Mouse (Mus musculus) T-helper 1 cell (primary cell): ENCODE results near the gene Atp2b4.

ENCODE experiments used
- in situ Hi-C: fragments of 300-600 bp; cut with MboI, MseI; formaldehyde crosslinking; loops from one replicate; pipeline ENCODE4 v1.15.1; 2025; ENCODE audit warnings: high pct_unique_total_duplicates

Atp2b4 gene

GRCm38 (mm10) chr1:133800948-133801393 is at the start of gene Atp2b4:
Gene Atp2b4, minus strand, starts transcription at chr1:133801041.
- in situ Hi-C loops, result no loop called here

GRCm38 (mm10) chr1:133844734-133845133 is 43.9 kb upstream of the Atp2b4 start:
- in situ Hi-C loops, result no loop called here

DNA sequence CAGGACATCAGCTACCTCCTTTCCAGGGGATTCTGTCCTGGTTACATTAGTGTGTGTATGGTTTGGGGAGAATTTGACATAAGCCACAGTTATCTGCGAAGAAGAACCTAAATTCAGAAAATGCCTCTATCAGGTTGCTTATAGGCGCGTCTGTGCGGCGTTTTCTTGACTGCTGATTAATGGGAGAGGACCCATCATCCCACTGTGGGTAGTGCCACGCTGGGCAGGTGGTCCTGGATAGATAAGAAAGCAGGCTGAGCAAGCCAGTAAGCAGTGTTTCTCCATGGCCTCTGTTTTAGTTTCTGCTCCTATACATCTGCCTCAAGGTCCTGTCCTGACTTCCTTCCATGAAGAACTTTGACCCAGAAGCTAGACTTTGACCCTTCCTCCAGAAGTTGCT is 43.1 kb upstream of the Atp2b4 start:
- in situ Hi-C loops, result no loop called here

- in situ Hi-C loops, result no loop called here
Measured at GRCm38 (mm10) chr1:133843370-133843769, 42.5 kb upstream of the Atp2b4 start.

DNA sequence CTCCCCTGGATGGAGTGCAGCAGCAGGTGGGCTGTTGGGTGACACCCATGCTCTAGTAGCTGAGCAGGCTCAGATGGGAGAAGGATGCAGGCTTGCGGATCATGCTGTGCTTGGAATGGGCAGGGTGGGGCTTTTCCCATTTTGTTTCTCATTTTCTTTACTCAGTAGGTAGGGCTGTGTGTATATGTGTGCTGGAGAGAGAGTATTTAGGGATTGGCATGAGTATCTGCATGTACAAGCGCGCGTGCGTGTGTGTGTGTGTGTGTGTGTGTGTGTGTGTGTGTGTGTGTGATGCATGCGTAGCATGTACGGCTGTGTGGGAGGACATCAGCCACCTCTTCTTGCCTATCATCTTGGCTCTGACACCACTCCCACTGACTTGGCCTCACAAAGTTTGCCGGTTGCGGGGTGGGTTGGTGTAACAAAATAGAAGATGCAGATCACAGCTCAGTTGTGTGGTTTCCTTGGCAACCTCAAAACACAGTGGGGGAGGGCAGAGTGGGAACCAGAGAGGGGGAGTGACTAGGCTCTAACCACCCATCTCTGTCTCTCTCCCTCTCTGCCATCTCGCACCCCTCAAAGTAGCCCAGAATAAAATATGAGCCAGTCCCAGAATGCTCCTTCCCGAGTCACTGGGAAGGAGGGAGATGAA is 41.4 kb upstream of the Atp2b4 start:
- in situ Hi-C loops, result no loop called here

- in situ Hi-C loops, result no loop called here
Measured at GRCm38 (mm10) chr1:133841171-133841926, 40.5 kb upstream of the Atp2b4 start.

DNA sequence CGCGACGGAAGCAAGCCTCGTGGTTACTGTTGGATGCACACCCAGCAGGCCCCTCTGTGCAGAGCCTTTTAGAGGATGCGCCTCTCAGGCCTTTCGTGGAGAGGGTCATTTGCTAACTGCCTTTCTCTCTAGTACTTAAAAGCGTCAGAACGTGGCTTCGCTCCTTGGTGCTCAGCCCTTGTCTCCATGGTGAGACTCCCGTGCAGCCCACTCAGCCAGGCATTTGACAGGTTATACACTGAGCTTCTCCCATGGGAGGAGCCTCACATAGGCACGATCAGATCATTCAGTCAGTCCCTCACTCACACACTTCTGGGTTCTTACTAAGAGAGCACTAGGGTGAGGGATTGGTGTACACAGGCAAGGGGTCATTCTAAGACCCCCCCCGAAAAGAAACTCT is 39.7 kb upstream of the Atp2b4 start:
- in situ Hi-C loops, result no loop called here

DNA sequence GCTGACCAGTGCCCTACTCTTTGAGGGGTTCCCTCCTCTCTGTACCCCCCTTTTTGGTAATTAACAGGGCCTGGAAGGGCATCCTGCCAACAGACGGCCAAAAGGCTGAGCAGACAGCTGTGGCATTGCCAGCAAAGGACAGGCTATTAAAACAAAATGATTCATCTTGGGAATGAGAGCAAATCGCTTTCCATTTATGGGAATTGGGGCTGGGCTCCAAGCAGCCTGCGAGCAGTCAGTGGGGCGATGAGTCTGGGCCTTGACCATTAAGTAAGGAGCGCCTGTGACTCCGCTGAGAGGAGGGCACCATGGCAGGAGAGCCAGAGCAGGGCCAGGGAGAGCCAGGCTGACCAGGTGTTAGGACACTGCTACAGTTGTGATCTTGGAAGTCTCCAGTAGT is 33.5 kb upstream of the Atp2b4 start:
- in situ Hi-C loops, result no loop called here

- in situ Hi-C loops, result no loop called here
Measured at GRCm38 (mm10) chr1:133832781-133833180, 31.9 kb upstream of the Atp2b4 start.

- in situ Hi-C loops, result no loop called here
Measured at GRCm38 (mm10) chr1:133826193-133826592, 25.4 kb upstream of the Atp2b4 start.

DNA sequence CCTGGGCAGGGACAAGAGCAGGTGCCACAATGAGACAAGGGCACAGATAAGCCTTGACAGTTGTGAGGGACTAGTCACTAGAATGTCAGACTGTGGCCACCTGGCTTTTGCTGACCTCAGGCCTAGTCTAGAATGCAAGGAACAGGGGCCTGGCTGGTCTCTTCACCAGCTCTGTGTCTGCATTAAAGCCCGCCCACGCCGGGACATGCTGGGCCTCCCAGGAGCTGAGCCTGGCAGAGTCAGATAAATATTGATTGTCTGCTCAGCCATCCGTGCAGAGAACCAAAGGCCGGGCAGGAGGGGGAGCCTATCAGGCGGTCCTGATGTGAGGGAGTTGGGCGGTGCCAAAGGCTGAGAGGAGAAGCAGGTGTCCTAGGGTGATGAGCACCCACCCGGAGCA is 24.7 kb upstream of the Atp2b4 start:
- in situ Hi-C loops, result no loop called here

DNA sequence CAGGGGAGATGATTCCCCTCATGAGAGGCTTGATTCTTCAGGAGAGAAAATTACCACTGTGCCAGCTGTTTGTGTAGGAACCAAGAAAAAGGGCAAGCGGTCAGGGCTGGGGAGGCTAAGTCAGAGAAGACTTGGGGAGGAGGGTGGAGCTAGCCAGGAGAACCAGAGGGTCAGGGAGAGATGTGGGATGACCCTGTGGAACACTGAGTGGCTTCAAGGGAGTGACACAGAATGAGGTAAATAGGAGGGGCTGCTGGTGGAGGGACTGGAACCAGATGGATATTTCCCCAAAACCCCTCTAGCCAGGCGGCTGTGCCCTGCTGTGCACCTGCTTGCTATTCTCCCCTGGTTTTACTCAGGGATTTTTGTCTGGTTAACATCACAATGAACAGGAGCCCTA is 24.3 kb upstream of the Atp2b4 start:
- in situ Hi-C loops, result no loop called here

DNA sequence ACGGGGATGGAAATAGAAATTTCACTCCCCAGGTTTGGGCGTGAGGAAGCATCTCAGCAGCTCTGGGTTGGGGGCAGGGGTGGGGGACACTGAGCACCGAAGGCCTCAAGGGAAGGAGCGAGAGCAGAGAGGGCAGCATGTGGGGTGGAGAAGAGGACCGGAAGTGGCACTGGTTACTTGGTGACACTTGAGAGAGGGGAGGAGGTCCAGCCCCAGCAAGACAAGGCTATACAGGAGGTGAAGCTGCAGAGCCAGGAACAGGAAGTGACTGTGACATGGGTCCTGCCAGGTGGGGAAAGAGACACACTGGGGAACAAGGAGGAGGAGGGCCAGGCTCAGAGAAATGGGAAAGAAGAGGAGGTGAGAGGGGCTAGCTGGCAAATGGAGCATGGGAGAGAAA is 20.3 kb upstream of the Atp2b4 start:
- in situ Hi-C loops, result no loop called here

- in situ Hi-C loops, result no loop called here
Measured at GRCm38 (mm10) chr1:133820100-133820499, 19.3 kb upstream of the Atp2b4 start.

DNA sequence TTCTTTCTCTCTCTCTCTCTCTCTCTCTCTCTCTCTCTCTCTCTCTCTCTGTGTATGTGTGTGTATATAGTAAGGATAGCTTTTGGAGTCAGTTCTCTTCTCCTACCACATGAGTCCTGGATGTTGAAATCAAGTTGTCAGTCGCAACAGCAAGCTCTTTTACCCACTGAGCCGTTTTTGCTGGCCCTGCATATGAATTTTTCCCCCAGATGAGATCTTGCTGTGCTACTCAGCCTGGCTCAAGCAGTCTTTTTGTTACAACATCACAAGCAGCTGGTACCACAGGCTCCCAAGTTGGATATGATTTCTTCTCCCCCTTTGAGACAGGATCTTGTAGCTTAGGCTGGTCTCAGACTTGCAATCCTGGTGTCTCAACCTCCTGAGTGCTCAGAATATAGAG is 17.7 kb upstream of the Atp2b4 start:
- in situ Hi-C loops, result no loop called here

GRCm38 (mm10) chr1:133815747-133816491 is 15.1 kb upstream of the Atp2b4 start:
- in situ Hi-C loops, result no loop called here

DNA sequence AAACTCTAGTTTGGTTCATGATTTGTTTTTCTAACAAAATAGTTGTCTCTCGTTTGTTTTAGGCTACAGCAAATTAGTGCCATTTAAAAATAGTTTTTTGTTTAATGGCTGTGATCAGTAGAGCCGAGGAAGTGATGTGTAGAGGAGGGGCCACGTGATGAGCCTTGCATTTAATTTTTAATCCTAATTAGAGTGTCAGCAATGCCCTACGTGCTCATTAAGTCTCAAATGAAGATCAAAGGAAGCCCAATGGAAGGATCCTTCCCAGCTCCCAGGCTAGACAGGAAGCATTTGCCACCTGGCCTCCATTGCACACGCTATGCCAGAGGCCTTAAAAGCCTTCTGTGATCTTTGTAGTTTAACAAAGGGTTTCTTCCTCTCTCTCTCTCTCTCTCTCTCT is 8.5 kb upstream of the Atp2b4 start:
- in situ Hi-C loops, result no loop called here

DNA sequence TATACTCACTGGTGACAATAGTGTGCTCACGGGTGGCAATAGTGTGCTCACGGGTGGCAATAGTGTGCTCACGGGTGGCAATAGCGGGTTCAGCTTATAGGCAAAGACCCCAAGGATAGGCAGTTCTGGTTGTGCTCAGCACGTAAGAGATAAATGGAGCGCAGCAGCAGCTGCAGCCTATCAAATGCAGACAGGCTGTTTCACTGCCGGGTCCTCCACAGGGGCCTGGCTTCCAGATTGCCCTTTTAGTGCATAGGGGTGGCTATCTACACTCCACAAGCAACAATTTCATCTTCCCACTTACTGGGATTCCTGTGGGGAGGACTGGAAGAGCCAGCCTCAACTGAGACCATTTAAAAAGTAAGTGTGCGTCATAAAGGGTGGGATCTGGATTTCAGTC is 7.2 kb upstream of the Atp2b4 start:
- in situ Hi-C loops, result no loop called here

DNA sequence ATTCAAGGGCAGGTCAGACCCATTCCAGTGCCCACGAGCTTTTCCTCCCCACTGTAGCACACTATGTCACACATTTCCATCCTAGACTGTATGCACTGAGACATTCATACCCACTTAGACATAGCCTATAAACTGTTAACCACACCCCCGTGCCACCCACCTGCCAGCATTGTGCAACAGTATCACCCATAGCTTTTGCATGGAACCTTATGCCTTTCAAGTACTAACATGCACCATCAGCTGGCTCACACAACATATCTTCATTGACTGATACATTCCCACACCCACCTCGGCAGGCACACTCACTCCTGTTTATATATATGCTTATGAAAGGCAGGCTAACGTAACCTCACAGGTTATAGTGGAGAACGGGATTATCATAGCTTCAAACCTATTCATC is 902 bp upstream of the Atp2b4 start:
- in situ Hi-C loops, result no loop called here

DNA sequence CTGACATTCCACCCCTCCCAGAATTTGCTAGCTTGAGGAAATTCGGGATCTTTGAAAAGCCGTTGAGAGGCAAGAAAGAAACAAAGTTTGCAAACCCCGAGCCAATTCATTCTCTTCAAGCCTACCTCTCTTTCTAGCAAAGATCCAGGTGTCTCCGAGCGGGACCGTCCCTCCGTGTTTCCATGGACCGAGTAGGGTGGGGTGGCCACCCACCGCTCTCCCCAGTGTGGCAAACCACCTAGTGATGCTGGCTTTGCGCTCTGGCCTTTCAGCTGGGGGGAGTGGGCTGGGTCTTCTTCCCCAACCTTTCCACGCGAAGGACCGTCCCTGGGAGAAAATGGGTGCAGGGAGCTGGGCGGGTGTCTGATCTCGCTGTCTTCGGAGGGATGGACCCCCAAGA is 329 bp downstream of the Atp2b4 start:
- in situ Hi-C loops, result no loop called here

DNA sequence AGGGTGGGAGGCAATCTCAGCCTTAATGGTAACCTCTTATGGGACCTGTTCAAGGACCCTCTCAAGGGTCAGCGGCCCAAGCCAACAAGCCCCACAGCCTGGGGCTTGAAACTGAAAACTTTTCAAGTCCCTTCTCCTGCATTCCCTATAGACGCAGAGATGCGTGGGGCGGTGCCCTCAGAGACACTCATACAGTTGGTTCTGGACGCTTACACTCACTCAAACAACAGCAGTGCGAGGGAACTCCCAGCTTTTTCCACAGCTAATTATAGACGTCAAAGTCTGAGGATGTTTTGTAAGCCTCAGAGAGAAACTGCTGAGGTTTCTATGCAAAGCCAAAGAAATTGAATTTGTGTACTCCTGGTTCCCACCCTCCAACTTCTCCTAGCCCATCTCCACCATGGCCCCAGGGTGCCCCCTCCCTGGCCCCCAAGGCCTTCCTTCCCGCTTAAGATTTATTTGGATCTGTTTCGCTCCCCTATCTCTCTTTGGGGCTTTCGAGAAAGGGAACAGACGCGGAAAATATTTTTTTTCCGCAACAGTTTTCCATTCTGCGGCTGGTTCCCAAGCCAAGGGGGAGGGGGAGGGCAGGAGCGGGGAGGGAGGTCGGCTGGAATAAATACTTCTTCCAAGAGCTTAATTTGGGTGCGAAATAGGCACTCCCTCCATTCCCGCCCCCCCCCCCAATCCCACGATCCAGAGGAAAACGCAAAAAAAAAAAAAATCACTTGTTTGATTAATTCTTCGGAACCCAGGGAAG is 975 bp downstream of the Atp2b4 start:
- in situ Hi-C loops, result no loop called here

DNA sequence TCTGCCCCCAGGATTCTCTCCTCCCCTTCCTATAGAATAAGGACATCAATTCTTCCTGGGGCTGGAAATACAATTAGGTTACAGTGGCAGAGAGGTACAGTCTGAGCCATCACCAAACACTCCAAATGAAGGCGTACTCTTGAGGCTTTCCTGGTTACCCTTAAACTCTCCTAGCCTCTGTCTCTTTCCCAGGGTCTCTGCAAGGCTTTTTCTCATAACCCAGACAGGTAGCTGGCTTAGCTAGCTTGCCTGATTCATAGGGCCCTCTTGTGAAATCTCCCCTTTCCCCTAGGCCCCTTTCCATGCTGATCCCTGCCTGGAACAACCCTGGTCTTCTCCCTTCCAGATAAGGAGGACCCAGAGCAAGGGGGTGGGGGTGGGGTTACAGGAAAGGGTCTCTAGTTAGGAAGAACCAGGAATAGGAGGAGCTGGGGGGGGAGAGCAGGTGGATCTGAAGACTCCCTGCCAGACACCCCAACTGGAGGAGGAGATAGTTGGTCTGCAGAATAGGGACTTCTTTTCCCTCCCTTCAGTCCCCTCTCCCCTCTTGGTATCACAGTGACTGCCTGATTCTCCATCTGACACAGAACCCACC is 1.9 kb downstream of the Atp2b4 start:
- in situ Hi-C loops, result no loop called here
